8 mouse cellular contexts compared by ENCODE assay signal in the genomic region with DNA sequence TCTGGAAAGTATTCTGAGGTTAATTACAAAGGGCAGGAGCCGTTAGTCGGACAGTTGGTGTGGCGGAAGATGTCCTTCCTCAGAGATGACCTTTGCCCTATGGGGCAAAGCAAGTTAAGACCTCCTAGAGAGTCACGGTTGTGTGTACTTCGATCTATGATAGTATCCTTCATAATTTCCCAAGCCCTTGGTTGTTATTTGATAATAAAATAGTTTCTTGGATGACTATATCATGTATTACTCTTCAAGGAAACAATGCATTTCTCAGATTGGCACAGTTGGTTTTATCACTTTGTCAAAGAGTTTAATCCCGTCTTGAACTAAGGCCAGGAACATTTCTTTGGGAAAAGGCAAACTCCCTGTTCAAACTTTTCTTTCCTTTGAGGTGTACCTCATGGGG. TPM values are rescaled to one million over a fixed set of nuclear protein-coding genes. Genes with fewer than 3 reads are reported as not detected.
A peak's percentile ranks its signal among the peaks of the same experiment; 100 is the strongest.
DNase-seq lines count a peak whose midpoint lies in the region; ATAC-seq and TF ChIP-seq lines count a peak whose summit lies in the region.

A gene (minus strand): TSS at position 101 of the 400 bp plus-strand sequence.

- H3K4me3 ChIP-seq in kidney, adult 2 months (ENCODE audit: insufficient read depth, low read depth, low read length) = peak within 1 kb of the TSS; percentile 73
- H3K4me3 ChIP-seq in forebrain, embryonic 12.5 days (replicated peaks) = peak within 1 kb of the TSS; percentile 74
- peak within 1 kb of the TSS; percentile 51 for H3K4me3 ChIP-seq in neural tube, embryonic 14.5 days (ENCODE audit: low read depth, low read length)

- peaks cover 8% of the 10 kb centered on the region; the same call in 1 of the 2 replicates for H3K4me1 ChIP-seq in kidney, adult 2 months (ENCODE audit: control insufficient read depth, insufficient read depth, low read length)
- peaks cover 20% of the 10 kb centered on the region for H3K4me1 ChIP-seq in forebrain, embryonic 12.5 days
- H3K4me1 ChIP-seq in neural tube, embryonic 14.5 days (ENCODE audit: control insufficient read depth, insufficient read depth, low read length) = peaks cover 8% of the 10 kb centered on the region

- no peaks in the 10 kb centered on the region for H3K36me3 ChIP-seq in kidney, adult 2 months (ENCODE audit: control insufficient read depth, insufficient read depth, low read length)
- peaks cover 11% of the 10 kb centered on the region for H3K36me3 ChIP-seq in forebrain, embryonic 12.5 days (replicated peaks)
- H3K36me3 ChIP-seq in neural tube, embryonic 14.5 days (ENCODE audit: control insufficient read depth, insufficient read depth, low read length) = peaks cover 8% of the 10 kb centered on the region

- peak; percentile 31 for DNase-seq in kidney, adult 2 months
- no peak for DNase-seq in kidney, adult 18-20 months
- DNase-seq in Patski (ENCODE audit: low read depth, low spot score) = no peak
- DNase-seq in left cerebral cortex, postnatal 4 days = no peak
- DNase-seq in T-cell, adult 2 months (ENCODE audit: low spot score) = no peak
- DNase-seq in ovary, postnatal 10 days (ENCODE audit: low spot score) = no peak

- no peak for TF ChIP-seq POLR2A in kidney, adult 2 months (IDR thresholded peaks at IDR 0.05; ENCODE audit: low read depth, low read length)

- no peaks in the 10 kb centered on the region for H3K27me3 ChIP-seq in kidney, adult 2 months (replicated peaks; ENCODE audit: control insufficient read depth, insufficient read depth, low read length)
- H3K27me3 ChIP-seq in Patski = no peaks in the 10 kb centered on the region
- no peaks in the 10 kb centered on the region for H3K27me3 ChIP-seq in forebrain, embryonic 12.5 days
- H3K27me3 ChIP-seq in neural tube, embryonic 14.5 days (ENCODE audit: control insufficient read depth, insufficient read depth, low read length) = no peaks in the 10 kb centered on the region

- H3K9me3 ChIP-seq in forebrain, embryonic 12.5 days = no peaks in the 10 kb centered on the region
- H3K9me3 ChIP-seq in neural tube, embryonic 14.5 days (ENCODE audit: control insufficient read depth, low read length) = no peaks in the 10 kb centered on the region

- no peak for TF ChIP-seq CTCF in kidney, adult 2 months (conservative IDR thresholded peaks at IDR 0.05; ENCODE audit: insufficient read depth, insufficient read length, low read depth, low read length)
- TF ChIP-seq CTCF in Patski (IDR thresholded peaks at IDR 0.05) = no peak

- intact Hi-C loops in left cerebral cortex, postnatal 4 days (cut with DNase I) = no loop called here

- H3K4me2 ChIP-seq in forebrain, embryonic 12.5 days = peak within 1 kb of the TSS; percentile 81
- peak within 1 kb of the TSS; percentile 78 for H3K4me2 ChIP-seq in neural tube, embryonic 14.5 days (ENCODE audit: low read depth, low read length)

- 45% methylated on average over 6 of the region's 6 CpGs for WGBS in kidney, adult 2 months
- 65% methylated on average over 6 of the region's 6 CpGs for WGBS in forebrain, embryonic 12.5 days
- 63% methylated on average over 6 of the region's 6 CpGs for WGBS in neural tube, embryonic 14.5 days

- POLR2A ChIA-PET in Patski (lab: Charles Lee) = no interaction called here

- H3K9ac ChIP-seq in forebrain, embryonic 12.5 days = peak within 1 kb of the TSS; percentile 79
- peak within 1 kb of the TSS; percentile 52; the same call in 1 of the 2 replicates for H3K9ac ChIP-seq in neural tube, embryonic 14.5 days (replicated peaks; ENCODE audit: low read depth, low read length)

- no peak within 1 kb of the TSS for H3K27ac ChIP-seq in kidney, adult 2 months (ENCODE audit: insufficient read depth, low read depth, low read length)
- H3K27ac ChIP-seq in forebrain, embryonic 12.5 days = peak within 1 kb of the TSS; percentile 65
- peak within 1 kb of the TSS; percentile 45; the same call in 1 of the 2 replicates for H3K27ac ChIP-seq in neural tube, embryonic 14.5 days (ENCODE audit: low read depth, low read length)

- ATAC-seq in Patski = no peak
- ATAC-seq in forebrain, embryonic 12.5 days (ENCODE audit: low FRiP score) = peak; percentile 34; the same call in 1 of the 2 replicates
- ATAC-seq in neural tube, embryonic 14.5 days (ENCODE audit: low read depth) = no peak

- CTCF ChIA-PET in Patski (lab: Charles Lee) = interaction anchor here (1.1 to 2.2 kb wide), 2 partner anchors 69 to 71 kb away, joined by 3 to 10 read pairs; no protein-coding TSS in a partner anchor

- in situ Hi-C loops in Patski (cut with MboI; ENCODE audit: low pct_unique_long_range_greater_than_20kb) = loop anchor here (5.0 to 25.0 kb wide), 2 partner anchors 75 to 945 kb away; no protein-coding TSS in a partner anchor

RNA-seq across cellular contexts. Expression of the gene that starts here (rescaled TPM):
- 13.0 and 15.2 TPM in 2 replicates for polyA plus RNA-seq in kidney, adult 2 months (2012; rRNA removed)
- 31.4 TPM for polyA plus RNA-seq in Patski (2021)
- 23.7 and 25.2 TPM in 2 replicates for polyA plus RNA-seq in forebrain, embryonic 12.5 days (2016; fragmentation: Nextera tagmentation; extraction: Ambion mirVana)
- total RNA-seq in left cerebral cortex, postnatal 4 days (2021) = 10 to 100 TPM; 41.4 to 43.2 TPM
- polyA plus RNA-seq in neural tube, embryonic 14.5 days (2014; fragmentation: Nextera tagmentation; extraction: Ambion mirVana) = 29.3 and 37.9 TPM in 2 replicates
